Mouse (Mus musculus) kidney, postnatal 0 days (tissue): ENCODE data around the gene Csf3. TPM values are rescaled to one million over a fixed set of nuclear protein-coding genes. Genes with fewer than 3 reads are reported as not detected.
"Not testable (repeated sequence)": the region's sequence is repeated elsewhere in the genome, so short reads cannot be mapped to it uniquely, and the experiment has no call there.

Experiments used
- ATAC-seq: fragments of 200-750 bp; cut with Nextera tagmentation; replicated peaks from 2 replicates; pipeline ENCODE4 v1.8.0; 2017; ENCODE audit warnings: low read depth, moderate number of reproducible peaks, moderate TSS enrichment, moderate library complexity; ENCODE audit not compliant: low FRiP score
- DNase-seq: peaks from one replicate; pipeline ENCODE4 v3.0.0-alpha.2; 2016; ENCODE audit warnings: low spot score
- H3K27ac ChIP-seq: fragments of 300-500 bp; sonication (generic); 2 replicates; pipeline ENCODE4 v1.5.1; 2014; ENCODE audit warnings: mild to moderate bottlenecking
- H3K27me3 ChIP-seq: fragments of 300-500 bp; sonication (generic); 2 replicates; pipeline ENCODE4 v1.6.1; 2014; ENCODE audit warnings: low read length, mixed read lengths; ENCODE audit not compliant: insufficient read depth
- H3K36me3 ChIP-seq: fragments of 300-500 bp; sonication (generic); 2 replicates; pipeline ENCODE4 v1.6.1; 2014; ENCODE audit warnings: low read length, mixed read lengths; ENCODE audit not compliant: insufficient read depth
- H3K4me1 ChIP-seq: fragments of 300-500 bp; sonication (generic); replicated peaks from 2 replicates; pipeline ENCODE4 v1.6.1; 2014; ENCODE audit warnings: antibody characterized with exemption, low read length, mixed read lengths; ENCODE audit not compliant: insufficient read depth
- H3K4me2 ChIP-seq: fragments of 300-500 bp; sonication (generic); 2 replicates; pipeline ENCODE4 v1.6.1; 2014; ENCODE audit warnings: mild to moderate bottlenecking, low read length, moderate library complexity, mixed read lengths
- H3K4me3 ChIP-seq: fragments of 300-500 bp; sonication (generic); replicated peaks from 2 replicates; pipeline ENCODE4 v1.5.1; 2014; ENCODE audit warnings: low read depth, low read length
- H3K9ac ChIP-seq: fragments of 300-500 bp; sonication (generic); 2 replicates; pipeline ENCODE4 v1.6.1; 2014; ENCODE audit warnings: low read depth, low read length
- H3K9me3 ChIP-seq: fragments of 300-500 bp; sonication (generic); replicated peaks from 2 replicates; pipeline ENCODE4 v1.6.1; 2016; ENCODE audit warnings: low read length, inconsistent platforms, mixed read lengths
- CTCF ChIP-seq: IDR thresholded peaks from 2 replicates; pipeline ENCODE4 v1.5.1; 2016; ENCODE audit warnings: antibody characterized with exemption, low read depth, mild to moderate bottlenecking, moderate library complexity
- WGBS: fragments of 180-500 bp; shearing (Covaris S2); extraction: QIAGEN DNeasy Blood & Tissue Kit; methylation state at CpG from one replicate; pipeline ENCODE4 v1.1.7; 2014; 5-methylcytosine and 5-hydroxymethylcytosine counted together
- polyA plus RNA-seq: library from polyadenylated mRNA; unstranded; fragments of >200 nt; fragmentation: Nextera tagmentation; extraction: Ambion mirVana; gene quantifications from 2 replicates; pipeline ENCODE4 v1.2.1, GENCODE M21; 2015

The Csf3 gene
- polyA plus RNA-seq = 0.13 and 0.19 TPM in 2 replicates

GRCm38 (mm10) chr11:98701213-98701670 is at the start of gene Csf3:
Csf3 (plus strand) TSS chr11:98701263.
- Histone ChIP-seq H3K27me3 (no peaks in the 10 kb centered on the region), H3K9me3 (no peaks in the 10 kb centered on the region), H3K9ac (no peak within 1 kb of the TSS; the same call in 1 of the 2 replicates), H3K36me3 (0 out of 2 replicates have a peak, but pooled peaks cover 10% of the 10 kb centered on the region), H3K27ac (no peak within 1 kb of the TSS), H3K4me3 (no peak within 1 kb of the TSS), H3K4me2 (no peak within 1 kb of the TSS), H3K4me1 (peaks cover 17% of the 10 kb centered on the region; the same call in 1 of the 2 replicates)
- no peak for ATAC-seq
- 41% methylated on average over 10 of the region's 10 CpGs for WGBS
- TF ChIP-seq CTCF = no peak
- DNase-seq = no peak

GRCm38 (mm10) chr11:98655076-98655475 is 46.0 kb upstream of the Csf3 start:
- H3K4me1 ChIP-seq = not testable (repeated sequence)
- 15% methylated on average over 7 of the region's 7 CpGs for WGBS
- ATAC-seq = peak; percentile 43; the same call in 1 of the 2 replicates

GRCm38 (mm10) chr11:98660517-98660916 is 40.5 kb upstream of the Csf3 start:
- peak; percentile 91 for TF ChIP-seq CTCF
- Histone ChIP-seq H3K4me3 (no peak overlapping the region), H3K27ac (no peak overlapping the region), H3K4me1 (no peaks in the 10 kb centered on the region), H3K36me3 (no peaks in the 10 kb centered on the region), H3K9me3 (no peaks in the 10 kb centered on the region), H3K27me3 (no peaks in the 10 kb centered on the region), H3K4me2 (no peak overlapping the region), H3K9ac (no peak overlapping the region)
- ATAC-seq (no peak), DNase-seq (peak; percentile 88)
- 7% methylated on average over 6 of the region's 6 CpGs for WGBS

More at GRCm38 (mm10) chr11:98655076-98655475, 46.0 kb upstream of the Csf3 start:
- H3K27ac ChIP-seq, H3K27me3 ChIP-seq, H3K36me3 ChIP-seq, H3K4me2 ChIP-seq, H3K4me3 ChIP-seq, H3K9me3 ChIP-seq, H3K9ac ChIP-seq: not testable (repeated sequence)
- DNase-seq = peak; percentile 73
- TF ChIP-seq CTCF = peak; percentile 76

- Histone ChIP-seq H3K9me3 (no peaks in the 10 kb centered on the region), H3K4me1 (no peaks in the 10 kb centered on the region), H3K4me2 (no peak within 1 kb of the TSS), H3K9ac (no peak within 1 kb of the TSS), H3K4me3 (no peak within 1 kb of the TSS), H3K27me3 (no peaks in the 10 kb centered on the region), H3K27ac (no peak within 1 kb of the TSS), H3K36me3 (no peaks in the 10 kb centered on the region)
- ATAC-seq (no peak), DNase-seq (no peak)
- TF ChIP-seq CTCF = no peak
- 20% methylated on average over 4 of the region's 4 CpGs for WGBS
These were observed 37.0 kb upstream of the Csf3 start, which contains the start of gene Gsdma for GRCm38 (mm10) chr11:98664091-98664490. Gsdma (plus strand) TSS chr11:98664351.

GRCm38 (mm10) chr11:98668984-98669383 is 32.1 kb upstream of the Csf3 start:
- 59% methylated on average over 2 of the region's 2 CpGs for WGBS

GRCm38 (mm10) chr11:98671284-98671815 is 29.7 kb upstream of the Csf3 start:
- Histone ChIP-seq H3K9me3 (no peaks in the 10 kb centered on the region), H3K4me2 (no peak overlapping the region), H3K27me3 (no peaks in the 10 kb centered on the region), H3K27ac (no peak overlapping the region), H3K4me1 (no peaks in the 10 kb centered on the region), H3K9ac (no peak overlapping the region), H3K4me3 (no peak overlapping the region), H3K36me3 (no peaks in the 10 kb centered on the region)
- whole genome bisulfite sequencing = 67% methylated on average over 3 of the region's 3 CpGs
- DNase-seq = no peak
- TF ChIP-seq CTCF = no peak
- no peak for ATAC-seq

More at GRCm38 (mm10) chr11:98668984-98669383, 32.1 kb upstream of the Csf3 start:
- H3K4me1 ChIP-seq = no peaks in the 10 kb centered on the region
- no peak overlapping the region for H3K4me2 ChIP-seq
- no peaks in the 10 kb centered on the region for H3K36me3 ChIP-seq
- ATAC-seq (no peak), DNase-seq (no peak)
- H3K27ac ChIP-seq = no peak overlapping the region
- no peak overlapping the region for H3K9ac ChIP-seq
- no peaks in the 10 kb centered on the region for H3K27me3 ChIP-seq
- no peaks in the 10 kb centered on the region for H3K9me3 ChIP-seq
- no peak for TF ChIP-seq CTCF
- no peak overlapping the region for H3K4me3 ChIP-seq

- ATAC-seq (no peak), DNase-seq (no peak)
- H3K9ac ChIP-seq = no peak overlapping the region
- no peaks in the 10 kb centered on the region for H3K4me1 ChIP-seq
- H3K27ac ChIP-seq = no peak overlapping the region
- 50% methylated on average over 5 of the region's 5 CpGs for WGBS
- no peak overlapping the region for H3K4me3 ChIP-seq
- H3K36me3 ChIP-seq = no peaks in the 10 kb centered on the region
- H3K9me3 ChIP-seq = no peaks in the 10 kb centered on the region
- no peak for TF ChIP-seq CTCF
- no peaks in the 10 kb centered on the region for H3K27me3 ChIP-seq
- H3K4me2 ChIP-seq = no peak overlapping the region
These were observed 29.2 kb upstream of the Csf3 start for GRCm38 (mm10) chr11:98671857-98672256.
